Mouse (Mus musculus) stomach, postnatal 0 days (tissue): Measurements from ENCODE around the gene Pet100.

Experiments used
- CTCF ChIP-seq: IDR thresholded peaks from 2 replicates; pipeline ENCODE4 v1.5.1; 2016; ENCODE audit warnings: antibody characterized with exemption, low read depth, mild to moderate bottlenecking, moderate library complexity
- EP300 ChIP-seq: optimal IDR thresholded peaks from 2 replicates; pipeline ENCODE3; 2016; ENCODE audit warnings: antibody characterized with exemption

DNA sequence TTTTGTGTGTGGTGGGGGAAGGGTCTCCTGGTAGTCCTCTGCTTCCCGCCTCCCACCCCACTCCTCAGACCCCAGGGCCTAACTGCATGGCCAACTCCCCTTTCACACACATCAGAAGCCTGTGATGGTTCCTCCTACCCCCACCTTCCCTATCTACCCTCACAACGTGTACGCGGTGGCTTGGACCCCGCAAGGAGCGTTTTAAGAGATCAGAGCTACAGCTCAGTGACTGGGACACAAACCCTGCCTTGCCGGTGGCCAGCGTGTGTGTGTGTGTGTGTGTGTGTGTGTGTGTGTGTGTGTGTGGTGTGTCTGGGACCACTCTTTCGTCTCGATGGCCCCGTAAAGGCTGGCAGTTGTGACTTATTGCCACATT lies 33.1 kb upstream of the Pet100 start:
- TF ChIP-seq CTCF (no peak), EP300 (no peak)
